Mouse (Mus musculus) heart, adult 18-20 months (tissue): Measurements from ENCODE around the gene Golm1. TPM values are rescaled to one million over a fixed set of nuclear protein-coding genes. Genes with fewer than 3 reads are reported as not detected.
"Not testable (repeated sequence)": the region's sequence is repeated elsewhere in the genome, so short reads cannot be mapped to it uniquely, and the experiment has no call there.

Experiments
- DNase-seq, 2 experiments: peaks; one replicate each; pipeline ENCODE4 v3.0.0; 2021 to 2022; ENCODE audit warnings: mixed read lengths in 1 of 2
- long read RNA-seq, 2 experiments: library from polyadenylated mRNA; stranded (forward); transcript quantifications; one replicate each; pipeline ENCODE4 v2.0.0; 2021
- total RNA-seq, 2 experiments: library from RNA; stranded (reverse); gene quantifications; 2 replicates each; pipeline ENCODE4 v1.2.3; 2021

The Golm1 gene
- total RNA-seq: 10 to 100 TPM; 14.6 to 19.4 TPM
- long read RNA-seq, experiment 1, transcript Golm1-201 (10 exons, 3,954 nt): major isoform, 13 of 21 reads
- long read RNA-seq, experiment 1, partial matches to known transcripts: 0 of 21 reads
- long read RNA-seq, experiment 1, other reads (novel, unspliced or antisense): 8 of 21 reads
- long read RNA-seq, experiment 2, transcript Golm1-201 (10 exons, 3,954 nt): major isoform, 5 of 17 reads
- long read RNA-seq, experiment 2, partial matches to known transcripts: 0 of 17 reads
- long read RNA-seq, experiment 2, other reads (novel, unspliced or antisense): 12 of 17 reads

DNA sequence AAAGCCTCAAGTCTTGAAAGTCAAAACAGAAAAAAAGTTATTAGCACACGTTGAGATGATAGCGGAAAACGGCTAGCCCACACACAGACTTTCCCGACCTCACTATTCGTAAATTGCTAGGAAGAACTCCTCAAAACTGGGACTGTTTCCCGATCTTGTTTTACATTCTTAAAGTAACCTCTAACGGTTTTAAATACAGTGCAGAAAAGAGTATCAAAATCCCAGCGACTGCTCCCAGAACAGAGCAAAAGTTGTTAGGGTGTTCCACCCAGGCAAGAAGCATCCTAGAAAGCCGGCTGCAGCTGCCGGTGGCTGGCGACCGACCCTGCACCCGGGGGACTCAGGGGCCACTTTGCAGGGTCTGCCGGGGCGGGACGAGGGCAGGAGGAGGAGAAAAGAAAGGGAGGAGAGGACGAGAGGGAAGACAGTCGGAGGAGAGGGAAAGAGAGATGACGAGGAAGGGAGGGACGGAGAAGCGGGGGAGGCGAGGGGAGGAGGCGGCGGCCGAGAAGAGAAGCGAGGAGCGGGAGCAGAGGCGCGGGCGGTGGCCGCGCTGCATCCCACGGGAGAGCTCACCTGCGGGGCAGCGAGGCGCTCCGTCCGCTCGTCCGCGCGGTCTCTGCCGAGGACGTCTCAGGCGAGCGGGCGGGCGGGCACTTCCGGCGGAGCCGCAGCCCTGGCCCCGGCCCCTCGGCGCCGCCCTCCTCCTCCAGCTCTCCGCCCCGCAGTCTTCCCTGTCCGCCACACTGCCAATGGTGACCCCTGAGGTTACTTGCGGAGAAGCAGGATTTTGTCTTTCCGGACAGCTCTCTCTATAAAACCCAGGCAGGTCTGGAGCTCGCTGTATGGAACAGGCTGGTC is at the start of gene Golm1:
Gene Golm1, minus strand, starts transcription at position 661 of the 861 bp plus-strand sequence.
- peak; percentile 72 to 73 for DNase-seq

DNA sequence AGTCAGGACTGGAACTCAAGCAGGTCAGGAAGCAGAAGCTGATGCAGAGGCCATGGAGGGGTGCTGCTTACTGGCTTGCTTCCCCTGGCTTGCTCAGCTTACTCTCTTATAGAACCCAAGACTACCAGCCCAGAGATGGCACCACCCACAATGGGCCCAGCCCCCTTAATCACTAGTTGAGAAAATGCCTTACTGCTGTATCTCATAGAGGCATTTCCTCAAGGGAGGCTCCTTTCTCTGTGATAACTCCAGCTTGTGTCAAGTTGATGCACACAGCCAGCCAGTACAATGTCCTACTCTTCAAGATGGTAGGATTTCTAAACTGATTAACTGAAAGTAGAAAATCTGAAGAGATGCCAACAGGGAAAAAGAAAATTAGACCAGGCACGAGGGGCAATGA is 46.5 kb upstream of the Golm1 start:
- not testable (repeated sequence) for DNase-seq

DNA sequence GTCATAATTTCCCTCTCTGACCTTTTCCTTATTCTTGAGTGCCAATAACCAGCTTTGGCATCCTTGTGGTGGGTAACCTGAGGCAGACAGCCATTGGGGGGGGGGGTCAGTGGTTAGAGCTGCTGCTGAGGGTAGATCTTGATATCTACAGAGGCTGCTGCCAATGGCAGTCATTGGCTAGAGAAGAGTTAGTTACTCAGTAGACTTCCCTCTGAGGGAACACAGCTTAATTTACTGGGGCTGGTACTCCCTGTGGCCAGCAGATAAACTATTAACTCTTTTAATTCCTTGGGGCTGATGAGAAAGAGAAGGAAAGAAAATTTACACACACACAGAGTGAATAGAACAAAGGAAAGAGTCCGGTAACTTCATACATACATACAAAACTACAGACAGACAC is 43.9 kb upstream of the Golm1 start:
- DNase-seq: no peak

DNA sequence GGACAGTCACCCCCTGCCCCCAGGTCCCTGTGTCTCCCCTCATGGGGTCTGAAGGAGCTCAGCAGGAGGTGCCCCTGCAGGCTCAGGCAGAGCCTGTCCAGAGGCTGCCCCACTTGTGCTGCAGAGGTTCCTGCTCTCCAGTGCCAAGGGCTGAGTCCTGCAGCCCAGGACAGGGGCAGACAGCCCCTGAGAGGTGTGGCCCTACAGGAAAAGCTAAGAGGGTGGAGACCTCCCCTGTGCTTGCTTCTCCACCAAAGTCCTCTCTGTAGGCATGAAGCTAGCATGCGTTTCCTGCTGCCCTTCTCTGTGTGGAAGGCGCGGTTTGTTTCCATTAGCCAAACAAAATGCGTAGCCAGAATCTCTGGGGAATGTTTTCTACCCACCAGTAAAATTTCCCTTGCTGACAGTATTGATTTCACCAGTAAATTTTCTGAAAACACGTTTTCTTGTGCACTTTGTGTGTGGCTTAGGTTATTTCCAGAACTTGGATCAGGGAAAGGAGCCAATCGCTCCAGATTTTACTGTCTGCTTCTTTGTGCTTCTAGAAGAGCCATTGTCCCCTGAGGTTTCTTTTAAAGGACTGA is 43.3 kb upstream of the Golm1 start:
- DNase-seq: peak; percentile 26 to 67

DNA sequence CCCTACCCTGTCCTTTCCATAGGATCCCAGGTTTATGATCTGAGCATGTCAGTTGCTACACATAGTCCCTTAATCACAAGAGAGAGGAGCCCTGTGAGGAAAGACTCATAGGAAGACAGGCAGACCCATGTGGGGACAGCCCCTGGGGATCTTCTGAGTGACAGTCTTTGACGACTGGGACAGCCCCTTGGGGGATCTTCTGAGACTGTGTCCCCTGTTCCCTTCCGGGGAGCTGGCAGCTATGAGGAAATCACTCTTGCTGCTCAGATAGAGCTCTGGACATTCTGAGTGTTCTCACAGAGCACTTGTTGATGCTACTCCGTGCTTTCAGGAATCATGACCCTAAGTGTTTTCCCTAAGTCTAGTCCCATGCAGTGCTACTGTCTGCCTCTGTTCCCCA is 38.1 kb upstream of the Golm1 start:
- DNase-seq: no peak

DNA sequence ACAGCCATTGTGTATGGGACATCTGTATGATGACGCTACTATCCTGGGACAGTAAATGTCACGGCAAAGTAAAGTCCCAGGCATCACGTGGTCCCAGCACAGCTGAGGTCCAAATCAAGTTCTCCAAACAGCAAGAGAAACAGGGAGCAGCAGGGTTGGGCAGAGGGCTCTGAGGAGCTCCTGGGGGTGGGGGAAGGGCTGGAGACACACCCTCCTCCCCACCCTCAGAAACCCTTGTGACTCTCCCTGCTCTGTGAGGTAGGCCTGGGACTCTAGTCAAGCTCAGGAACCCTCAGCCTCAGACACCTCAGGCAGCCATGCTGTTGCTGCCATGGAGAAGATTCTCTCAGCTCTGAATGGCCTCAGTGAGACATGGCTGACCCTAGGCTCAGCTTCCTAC is 36.4 kb upstream of the Golm1 start, which contains the start of gene Spata31d1b:
Gene Spata31d1b, plus strand, starts transcription at position 301 of the 400 bp plus-strand sequence.
- not testable (repeated sequence) for DNase-seq

DNA sequence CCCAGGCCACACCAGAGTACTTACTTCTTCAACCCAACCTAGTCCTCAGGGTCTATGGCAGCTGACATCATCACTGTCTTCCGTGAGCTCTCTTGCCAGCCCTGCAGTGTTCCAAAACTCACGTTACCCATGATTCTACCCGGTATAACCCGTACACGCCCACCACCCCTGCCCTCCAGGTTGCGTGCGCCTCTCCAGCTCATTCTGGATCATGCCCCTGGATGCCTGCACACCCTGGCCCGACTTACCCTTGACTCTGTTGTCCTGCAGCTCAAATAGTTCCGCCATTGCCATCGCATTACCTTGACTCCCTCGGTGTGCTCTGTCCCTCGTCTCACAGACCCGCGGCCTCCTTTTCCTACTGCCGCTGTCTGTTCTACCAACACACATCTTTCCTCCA is 34.6 kb upstream of the Golm1 start, which contains the start of gene Spata31d1a:
Gene Spata31d1a, minus strand, starts transcription at position 101 of the 400 bp plus-strand sequence.
- no peak for DNase-seq

DNA sequence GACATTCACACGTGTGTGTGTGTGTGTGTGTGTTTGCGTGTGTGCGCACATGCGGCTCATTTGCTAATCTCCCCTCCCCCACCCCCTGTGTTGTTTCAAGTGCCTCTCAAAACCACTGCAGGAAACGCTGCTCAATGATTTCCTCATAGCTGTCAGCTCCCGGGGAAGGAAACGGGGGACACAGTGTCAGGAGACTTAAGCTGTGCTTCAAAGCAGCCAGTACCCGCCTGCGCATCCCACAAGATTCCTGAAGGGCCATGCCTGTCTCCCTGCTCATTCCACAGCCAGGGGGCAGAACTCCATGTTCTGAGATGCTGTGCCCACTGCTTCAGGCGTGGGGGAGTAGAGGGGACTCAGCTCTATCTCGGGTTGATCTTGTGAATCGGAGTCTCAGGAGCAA is 29.0 kb upstream of the Golm1 start:
- peak; percentile 16 to 23 for DNase-seq

DNA sequence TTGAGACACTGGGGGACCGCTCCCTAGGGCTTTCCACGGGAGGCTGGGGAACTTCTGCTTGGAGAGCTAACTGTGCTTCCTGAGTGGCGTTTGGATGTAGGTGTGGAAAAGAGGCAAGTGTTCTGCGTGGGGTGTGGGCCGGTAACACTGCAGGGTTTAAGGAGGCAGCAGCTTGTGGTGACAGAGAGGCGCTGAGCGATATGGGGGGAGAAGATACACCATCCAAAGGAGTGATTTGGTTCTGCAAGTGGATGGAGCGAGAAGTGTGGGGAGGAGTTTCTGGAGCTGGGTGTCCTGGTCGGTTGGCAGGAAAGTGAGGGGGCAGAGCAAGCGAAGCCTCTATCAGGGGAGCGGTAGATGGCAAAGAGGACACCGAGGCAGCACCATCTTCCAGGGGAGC is 27.9 kb upstream of the Golm1 start:
- no peak for DNase-seq

DNA sequence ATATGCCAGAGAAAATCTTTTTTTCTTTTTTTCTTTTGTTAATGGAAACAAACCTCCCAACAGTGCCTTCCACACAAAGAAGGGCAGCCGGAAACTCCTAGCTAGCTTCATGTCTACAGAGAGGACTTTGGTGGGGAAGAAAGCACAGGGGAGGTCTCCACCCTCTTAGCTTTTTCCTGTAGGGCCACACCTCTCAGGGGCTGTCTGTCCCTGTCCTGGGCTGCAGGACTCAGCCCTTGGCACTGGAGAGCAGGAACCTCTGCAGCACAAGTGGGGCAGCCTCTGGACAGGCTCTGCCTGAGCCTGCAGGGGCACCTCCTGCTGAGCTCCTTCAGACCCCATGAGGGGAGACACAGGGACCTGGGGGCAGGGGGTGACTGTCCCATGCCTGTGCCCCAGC is 24.5 kb upstream of the Golm1 start:
- not testable (repeated sequence) for DNase-seq

DNA sequence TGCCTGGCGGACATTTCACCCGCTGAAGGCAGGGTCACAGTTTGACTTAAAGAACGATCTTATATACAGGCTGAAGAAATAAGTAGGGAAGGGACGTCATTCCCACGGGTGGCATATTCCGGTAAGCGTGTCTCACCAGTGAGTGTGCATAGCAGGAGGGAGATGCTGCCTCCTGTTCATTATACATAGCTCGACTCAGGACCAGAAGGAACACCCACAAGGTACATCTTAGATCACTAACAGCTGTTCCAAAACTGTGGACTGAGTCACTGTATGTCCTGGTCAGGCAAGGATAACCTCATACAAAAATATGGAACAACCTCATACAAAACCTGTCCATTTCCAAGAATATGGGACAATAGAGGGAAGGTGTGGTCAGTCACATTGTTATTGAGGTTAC is 23.5 kb upstream of the Golm1 start:
- no peak for DNase-seq

DNA sequence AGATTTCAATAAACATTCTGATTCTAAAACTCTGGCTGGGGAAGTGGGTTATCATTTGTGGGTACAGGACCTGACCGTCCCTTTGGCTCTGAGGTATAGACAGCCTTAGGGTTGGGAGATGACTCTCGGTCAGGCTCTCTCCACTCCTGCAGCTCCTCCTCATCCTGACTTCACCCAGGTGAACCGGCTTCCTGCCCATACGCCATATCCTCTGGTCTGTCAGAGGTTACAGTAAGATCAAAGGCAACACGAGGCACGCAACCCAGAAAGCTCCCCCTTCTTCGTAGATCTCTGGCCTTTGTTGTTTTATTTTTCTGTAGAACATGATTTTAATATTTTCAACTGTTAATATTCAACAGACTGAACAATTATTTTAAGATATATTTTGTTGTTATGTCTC is 20.2 kb upstream of the Golm1 start:
- no peak for DNase-seq

DNA sequence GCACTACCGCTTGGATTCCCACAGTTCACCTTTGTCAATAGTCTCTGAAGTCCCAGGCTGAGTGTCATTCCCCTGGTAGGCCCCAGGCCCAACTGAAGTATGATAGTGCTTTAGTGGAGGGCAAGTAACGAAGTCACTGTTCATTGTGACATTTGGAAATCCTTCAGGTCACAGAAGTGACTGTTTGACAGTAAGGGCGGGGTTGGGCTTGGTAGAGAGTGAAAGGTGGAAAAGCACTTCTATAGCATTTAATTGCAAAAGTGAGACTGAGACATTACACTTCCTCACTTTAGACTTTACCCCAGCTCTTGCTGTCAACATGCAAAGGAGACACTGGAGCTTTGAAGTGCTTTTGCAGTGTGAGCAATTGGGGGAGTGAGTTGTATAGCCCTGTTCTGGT is 18.4 kb upstream of the Golm1 start, which contains the start of gene 4921517D22Rik:
Gene 4921517D22Rik, minus strand, starts transcription at position 101 of the 400 bp plus-strand sequence.
- no peak for DNase-seq

DNA sequence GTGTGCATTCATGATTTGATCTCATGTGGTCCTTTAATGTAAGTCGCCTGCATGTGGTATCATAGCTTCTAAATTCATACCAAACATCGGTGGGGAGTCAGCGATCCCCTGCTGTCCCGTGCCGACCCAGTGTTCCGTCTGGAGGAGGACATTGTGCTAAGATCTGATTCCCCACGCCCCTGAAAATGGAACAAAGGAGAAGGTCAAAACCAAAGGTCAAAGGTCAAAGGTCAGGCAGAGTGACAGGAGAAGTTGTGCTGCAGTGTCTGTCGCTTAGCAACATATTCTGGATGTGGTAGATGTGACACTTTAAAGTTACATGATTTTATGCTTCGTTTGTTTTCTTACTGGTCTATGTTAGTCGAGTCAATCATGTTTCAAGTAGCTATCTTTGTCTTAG is 15.9 kb upstream of the Golm1 start:
- no peak for DNase-seq

DNA sequence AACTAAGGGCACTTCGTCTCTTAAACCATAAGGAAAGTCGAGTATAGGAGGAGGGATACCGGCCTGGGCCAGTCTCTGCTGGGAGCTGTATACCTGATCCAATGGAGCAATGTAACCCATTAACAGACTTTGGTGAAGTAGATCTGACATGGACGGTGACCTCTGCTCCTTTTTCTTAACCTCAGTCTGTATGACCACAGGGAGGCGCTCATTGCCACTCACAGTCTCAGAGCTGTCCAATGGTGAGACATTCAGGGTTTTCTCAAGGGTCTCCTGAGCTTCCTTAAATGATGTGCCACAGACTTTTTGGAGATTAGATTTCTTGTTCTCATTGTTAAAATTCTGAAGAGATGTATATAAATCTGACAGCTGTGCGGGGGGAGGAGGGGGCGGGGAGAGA is 15.0 kb upstream of the Golm1 start:
- no peak for DNase-seq

DNA sequence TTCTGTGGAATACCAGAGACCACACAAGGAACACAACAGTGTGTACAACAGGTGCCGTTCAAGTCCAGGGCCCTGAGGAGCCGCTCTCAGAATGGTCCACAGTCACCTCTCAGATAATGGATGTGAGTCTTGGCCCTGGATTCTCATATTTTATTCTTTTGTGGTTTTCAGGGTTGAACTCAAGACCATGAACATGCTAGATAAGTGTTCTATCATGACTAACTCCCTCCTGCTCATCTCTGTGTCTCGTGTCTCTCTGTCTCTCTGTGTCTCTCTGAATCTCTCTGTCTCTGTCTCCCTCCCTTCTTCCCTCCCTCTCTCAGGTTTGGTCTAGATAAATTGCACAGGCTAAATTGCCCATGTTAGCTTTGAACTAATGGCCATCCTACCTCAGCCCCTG is 14.2 kb upstream of the Golm1 start:
- DNase-seq: no peak

DNA sequence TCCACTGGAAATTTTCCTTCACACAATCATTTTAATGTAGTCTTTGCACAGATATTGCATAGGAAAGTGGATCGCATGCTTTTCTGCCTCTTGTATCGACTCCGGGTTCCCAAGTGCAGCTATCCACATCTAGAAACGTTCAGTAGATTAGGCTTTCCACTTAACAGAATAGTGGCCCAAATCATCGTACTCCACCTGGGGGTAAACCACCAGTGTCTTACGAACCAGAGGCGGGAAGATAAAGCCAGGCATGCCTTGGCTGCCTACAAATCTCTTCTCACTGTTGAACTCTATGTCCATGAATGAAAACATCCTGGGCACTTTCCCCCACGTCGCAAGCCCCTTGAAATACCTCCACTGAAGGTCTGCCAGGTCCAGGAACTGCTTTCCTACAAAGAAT is 13.7 kb upstream of the Golm1 start:
- DNase-seq: no peak

DNA sequence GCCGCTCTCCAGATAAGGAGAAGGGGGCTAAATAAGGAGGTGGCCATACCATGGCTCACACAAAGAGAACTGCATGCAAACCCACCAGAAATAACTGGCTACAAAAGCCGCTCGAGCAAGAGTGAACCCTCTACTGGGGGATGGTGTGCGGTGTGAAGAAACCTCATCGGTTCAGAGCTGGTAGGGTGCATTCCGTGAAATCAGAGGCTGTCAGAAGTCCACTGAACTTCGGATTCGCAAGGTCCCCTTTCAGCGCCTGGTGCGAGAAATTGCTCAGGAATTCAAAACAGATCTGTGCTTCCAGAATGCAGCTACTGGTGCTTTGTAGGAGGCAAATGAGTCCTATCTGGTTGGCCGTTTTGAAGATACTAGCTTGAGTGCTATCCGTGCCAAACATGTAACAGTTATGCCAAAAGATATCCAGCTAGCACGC is 12.7 kb upstream of the Golm1 start:
- peak; percentile 25 to 64 for DNase-seq

DNA sequence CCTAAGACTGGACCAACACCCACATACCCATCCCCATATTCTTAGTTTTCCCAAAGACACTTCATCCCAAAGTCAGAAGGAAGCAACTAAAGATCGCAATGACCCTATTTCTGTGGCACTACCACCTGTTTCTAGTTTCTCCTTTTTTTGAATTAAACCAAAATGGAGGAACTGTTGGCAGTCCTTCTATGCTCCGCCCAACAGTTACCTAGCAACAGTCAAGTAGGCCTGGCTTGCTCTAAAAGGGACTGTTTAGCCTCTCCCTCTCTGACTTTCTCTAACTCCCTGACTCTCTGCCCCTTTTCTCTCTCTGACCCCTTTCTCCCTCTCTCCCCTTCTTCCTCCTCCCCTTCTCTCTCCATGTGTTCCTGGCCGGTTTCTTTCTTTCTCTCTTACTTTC is 9.6 kb upstream of the Golm1 start:
- DNase-seq: no peak

DNA sequence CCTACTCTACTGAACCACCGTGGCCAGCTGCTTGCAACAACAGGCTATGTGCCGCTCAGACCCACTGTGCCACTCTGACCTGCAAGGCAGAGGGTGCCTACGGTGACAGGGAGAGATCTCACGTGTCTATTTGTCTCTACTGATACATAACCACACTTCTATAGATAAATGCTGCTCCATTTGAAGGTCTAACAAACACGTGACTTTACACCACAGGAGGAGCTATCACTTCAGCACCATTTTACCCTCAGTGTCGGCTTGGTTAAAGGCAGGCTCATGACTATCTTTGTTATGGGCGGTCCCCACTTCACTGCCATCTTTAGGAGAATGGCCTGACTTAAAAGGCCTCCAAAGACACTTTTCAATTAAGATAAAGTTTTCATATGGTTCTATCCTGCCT is 7.0 kb upstream of the Golm1 start:
- no peak for DNase-seq

DNA sequence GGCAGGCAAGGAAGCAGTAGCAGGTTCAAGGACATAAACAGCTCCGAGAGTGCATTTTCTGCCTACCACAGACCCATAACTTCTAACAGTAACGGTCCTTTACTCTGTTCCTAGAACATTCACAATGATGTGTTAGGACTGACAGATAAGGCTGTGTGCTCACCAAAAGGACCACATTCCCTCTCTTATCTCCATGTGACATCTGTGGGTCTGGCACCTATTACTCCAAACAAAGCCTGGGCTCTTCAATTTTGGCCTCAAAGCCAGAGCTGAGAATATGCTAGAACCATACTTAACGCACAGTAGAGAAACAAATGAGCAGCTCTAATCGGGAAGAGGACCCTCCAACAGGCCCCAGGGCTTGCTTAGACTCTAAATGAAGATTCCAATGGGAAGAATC is 4.3 kb upstream of the Golm1 start:
- no peak for DNase-seq

DNA sequence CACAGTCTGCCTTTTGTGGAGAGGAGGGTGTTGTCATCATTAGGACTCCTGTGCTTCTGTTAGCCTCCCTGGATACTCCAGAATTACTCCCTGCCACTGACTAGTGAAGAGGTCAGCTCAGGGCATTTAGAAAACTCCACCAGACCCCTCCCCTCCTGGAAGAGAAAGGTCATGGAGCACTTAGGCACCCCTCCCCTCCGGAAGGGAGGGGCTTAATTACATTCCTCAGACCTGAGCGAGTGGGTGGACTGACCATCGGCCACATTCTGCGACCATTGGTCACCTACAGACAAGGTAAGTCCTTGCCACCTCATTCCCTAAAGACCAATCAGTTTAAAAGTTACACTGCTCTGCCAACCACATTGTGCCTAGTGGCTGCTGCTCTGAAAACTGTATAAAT is 3.7 kb upstream of the Golm1 start:
- no peak for DNase-seq
